Mouse (Mus musculus): Measurements from ENCODE around the gene Olfr996. TPM values are rescaled to one million over a fixed set of nuclear protein-coding genes. Genes with fewer than 3 reads are reported as not detected.

Gene Olfr996
- not detected in 4 replicates for total RNA-seq (2023)

GRCm38 (mm10) chr2:85578915-85579314 is at the start of gene Olfr996:
Gene Olfr996, plus strand, starts transcription at chr2:85579215.

GRCm38 (mm10) chr2:85588648-85589047 is 9.6 kb downstream of the Olfr996 start, which contains the start of gene Olfr998:
Gene Olfr998, plus strand, starts transcription at chr2:85588948.

GRCm38 (mm10) chr2:85611803-85612202 is 32.8 kb downstream of the Olfr996 start, which contains the start of gene Olfr1000:
Gene Olfr1000, minus strand, starts transcription at chr2:85611903.

Other genes with a start within 250 kb of the Olfr996 start
- not detected in 4 replicates for gene Olfr987, start 239.9 kb upstream of the Olfr996 start, total RNA-seq (2023)
- not detected in 4 replicates for gene Olfr988, start 216.0 kb upstream of the Olfr996 start, total RNA-seq (2023)
- not detected in 4 replicates for gene Olfr992, start 169.7 kb upstream of the Olfr996 start, total RNA-seq (2023)
- not detected in 4 replicates for gene Olfr993, start 164.3 kb upstream of the Olfr996 start, total RNA-seq (2023)
- gene Olfr994, start 142.8 kb upstream of the Olfr996 start, total RNA-seq (2023): not detected in 4 replicates
- gene Olfr995, start 135.6 kb upstream of the Olfr996 start, total RNA-seq (2023): not detected in 4 replicates
- not detected in 4 replicates for gene 4833423E24Rik, start 60.2 kb upstream of the Olfr996 start, total RNA-seq (2023)
- gene Olfr998, start 9.7 kb downstream of the Olfr996 start, total RNA-seq (2023): not detected in 4 replicates
- gene Olfr1000, start 32.7 kb downstream of the Olfr996 start, total RNA-seq (2023): not detected in 4 replicates
- gene Olfr1002, start 71.5 kb downstream of the Olfr996 start, total RNA-seq (2023): not detected in 4 replicates
- gene Olfr154, start 85.2 kb downstream of the Olfr996 start, total RNA-seq (2023): not detected in 4 replicates
- not detected in 4 replicates for gene Olfr1006, start 99.6 kb downstream of the Olfr996 start, total RNA-seq (2023)
- gene Olfr1008, start 110.2 kb downstream of the Olfr996 start, total RNA-seq (2023): not detected in 4 replicates
- not detected in 4 replicates for gene Olfr1009, start 136.2 kb downstream of the Olfr996 start, total RNA-seq (2023)
- not detected in 4 replicates for gene Olfr1012, start 183.6 kb downstream of the Olfr996 start, total RNA-seq (2023)
- gene Olfr1013, start 187.9 kb downstream of the Olfr996 start, total RNA-seq (2023): not detected in 4 replicates
- not detected in 4 replicates for gene Olfr1014, start 193.5 kb downstream of the Olfr996 start, total RNA-seq (2023)
- gene Olfr1015, start 202.8 kb downstream of the Olfr996 start, total RNA-seq (2023): not detected in 4 replicates
- not detected in 4 replicates for gene Olfr1016, start 223.3 kb downstream of the Olfr996 start, total RNA-seq (2023)
- gene Olfr1018, start 239.3 kb downstream of the Olfr996 start, total RNA-seq (2023): not detected in 4 replicates

All from B cell, adult 62 days (primary cell).